Mouse (Mus musculus) gastrocnemius, adult 18-20 months (tissue): Measurements from ENCODE around the gene Aym1. TPM values are rescaled to one million over a fixed set of nuclear protein-coding genes. Genes with fewer than 3 reads are reported as not detected.
"Not testable (repeated sequence)": the region's sequence is repeated elsewhere in the genome, so short reads cannot be mapped to it uniquely, and the experiment has no call there.

Experiments
- DNase-seq: peaks from one replicate; pipeline ENCODE4 v3.0.0; 2021; ENCODE audit warnings: low spot score
- total RNA-seq, 2 experiments: library from RNA; stranded (reverse); gene quantifications; 2 replicates each; pipeline ENCODE4 v1.2.3; 2021

The Aym1 gene
- total RNA-seq, 2 experiments from 2014 or later = not detected

GRCm38 (mm10) chr5:113352636-113353035, 4.5 kb upstream of the Aym1 start:
- no peak for DNase-seq

- DNase-seq = no peak
Measured at GRCm38 (mm10) chr5:113354311-113354710, 2.8 kb upstream of the Aym1 start.

GRCm38 (mm10) chr5:113357656-113358055, 562 bp downstream of the Aym1 start:
- DNase-seq = no peak

- no peak for DNase-seq
Measured at GRCm38 (mm10) chr5:113358833-113359232, 1.7 kb downstream of the Aym1 start.

- no peak for DNase-seq
Measured at GRCm38 (mm10) chr5:113361283-113361682, 4.2 kb downstream of the Aym1 start.

GRCm38 (mm10) chr5:113362258-113362996, 5.3 kb downstream of the Aym1 start:
- no peak for DNase-seq

GRCm38 (mm10) chr5:113363177-113363576, 6.1 kb downstream of the Aym1 start:
- DNase-seq = no peak

- DNase-seq = peak; percentile 65
Measured at GRCm38 (mm10) chr5:113365921-113366320, 8.8 kb downstream of the Aym1 start.

- DNase-seq = not testable (repeated sequence)
Measured at GRCm38 (mm10) chr5:113367726-113368125, 10.6 kb downstream of the Aym1 start.

- DNase-seq = no peak
Measured at GRCm38 (mm10) chr5:113369262-113369868, 12.3 kb downstream of the Aym1 start.

- no peak for DNase-seq
Measured at GRCm38 (mm10) chr5:113372449-113372848, 15.4 kb downstream of the Aym1 start.

- peak; percentile 21 for DNase-seq
Measured at GRCm38 (mm10) chr5:113372995-113373950, 16.2 kb downstream of the Aym1 start.

GRCm38 (mm10) chr5:113374290-113374689, 17.2 kb downstream of the Aym1 start:
- DNase-seq = no peak

GRCm38 (mm10) chr5:113375783-113376182, 18.7 kb downstream of the Aym1 start:
- DNase-seq = peak; percentile 14

- no peak for DNase-seq
Measured at GRCm38 (mm10) chr5:113376292-113376691, 19.2 kb downstream of the Aym1 start.

- DNase-seq = no peak
Measured at GRCm38 (mm10) chr5:113379416-113379815, 22.3 kb downstream of the Aym1 start.

- no peak for DNase-seq
Measured at GRCm38 (mm10) chr5:113380553-113380952, 23.5 kb downstream of the Aym1 start.

GRCm38 (mm10) chr5:113382580-113382979, 25.5 kb downstream of the Aym1 start:
- no peak for DNase-seq

- DNase-seq = no peak
Measured at GRCm38 (mm10) chr5:113393766-113394165, 36.7 kb downstream of the Aym1 start.

GRCm38 (mm10) chr5:113396286-113396934, 39.3 kb downstream of the Aym1 start:
- no peak for DNase-seq
